Mouse (Mus musculus) testis, postnatal 10 days (tissue): ENCODE results near the gene Ephb2.

ENCODE experiments used
- DNase-seq: peaks from one replicate; pipeline ENCODE4 v3.0.0; 2021; ENCODE audit warnings: low spot score

Gene Ephb2

GRCm38 (mm10) chr4:136701236-136701635 is 134.6 kb downstream of the Ephb2 start:
- no peak for DNase-seq

GRCm38 (mm10) chr4:136699084-136699450 is 136.7 kb downstream of the Ephb2 start:
- no peak for DNase-seq

GRCm38 (mm10) chr4:136698404-136699083 is 137.2 kb downstream of the Ephb2 start:
- DNase-seq = no peak

- no peak for DNase-seq
These were observed 138.5 kb downstream of the Ephb2 start for GRCm38 (mm10) chr4:136697325-136697724.

- peak; percentile 83 for DNase-seq
These were observed 139.3 kb downstream of the Ephb2 start for GRCm38 (mm10) chr4:136696381-136696925.

GRCm38 (mm10) chr4:136695696-136696095 is 140.1 kb downstream of the Ephb2 start:
- no peak for DNase-seq

GRCm38 (mm10) chr4:136690034-136690433 is 145.8 kb downstream of the Ephb2 start:
- DNase-seq = no peak

- no peak for DNase-seq
These were observed 147.7 kb downstream of the Ephb2 start for GRCm38 (mm10) chr4:136688113-136688512.

- DNase-seq = no peak
These were observed 150.3 kb downstream of the Ephb2 start for GRCm38 (mm10) chr4:136685431-136685869.

- DNase-seq = peak; percentile 74
These were observed 151.3 kb downstream of the Ephb2 start for GRCm38 (mm10) chr4:136684485-136684884.

GRCm38 (mm10) chr4:136680641-136681040 is 155.1 kb downstream of the Ephb2 start:
- DNase-seq = no peak

- DNase-seq = no peak
These were observed 156.6 kb downstream of the Ephb2 start for GRCm38 (mm10) chr4:136679221-136679620.

- DNase-seq = peak; percentile 91
These were observed 157.3 kb downstream of the Ephb2 start for GRCm38 (mm10) chr4:136678480-136678879.

- no peak for DNase-seq
These were observed 160.3 kb downstream of the Ephb2 start for GRCm38 (mm10) chr4:136675439-136675838.

GRCm38 (mm10) chr4:136672335-136673090 is 163.3 kb downstream of the Ephb2 start:
- no peak for DNase-seq

- DNase-seq = no peak
These were observed 168.0 kb downstream of the Ephb2 start for GRCm38 (mm10) chr4:136667757-136668156.

- DNase-seq = no peak
These were observed 169.8 kb downstream of the Ephb2 start for GRCm38 (mm10) chr4:136666002-136666401.

GRCm38 (mm10) chr4:136665068-136665467 is 170.7 kb downstream of the Ephb2 start:
- no peak for DNase-seq

- DNase-seq = no peak
These were observed 177.9 kb downstream of the Ephb2 start for GRCm38 (mm10) chr4:136657914-136658313.

- no peak for DNase-seq
These were observed 182.0 kb downstream of the Ephb2 start for GRCm38 (mm10) chr4:136653692-136654234.

- no peak for DNase-seq
These were observed 182.8 kb downstream of the Ephb2 start for GRCm38 (mm10) chr4:136653019-136653418.

- DNase-seq = no peak
These were observed 183.3 kb downstream of the Ephb2 start for GRCm38 (mm10) chr4:136652528-136652910.
